In genomic region chr15:84388698-84389131, GRCm38 (mm10) we compare ENCODE assay signal across 27 mouse cellular contexts. TPM values are rescaled to one million over a fixed set of nuclear protein-coding genes. Genes with fewer than 3 reads are reported as not detected.
DNase-seq lines count a peak whose midpoint lies in the region; TF ChIP-seq lines count a peak whose summit lies in the region.
"Had no signal": no experiment of that assay in that cellular context is flagged by ENCODE, and none has a peak within 500 bp of the region (broad histone marks: within the 10 kb centered on the region; RNA-seq: fewer than 3 reads in every experiment).

No protein-coding gene starts in this region.

- H3K79me2 ChIP-seq in myocyte (ENCODE audit: control insufficient read depth, insufficient read depth), result no peaks in the 10 kb centered on the region

- no peak overlapping the region for H3ac ChIP-seq in myocyte (ENCODE audit: control insufficient read depth, insufficient read length)

- no peaks in the 10 kb centered on the region for H3K27me3 ChIP-seq in myocyte (ENCODE audit: control insufficient read depth, insufficient read depth, insufficient read length)
- H3K27me3 ChIP-seq: heart, embryonic 13.5 days; kidney, embryonic 15.5 days; limb, embryonic 13.5 days; liver, embryonic 12.5 days; midbrain, embryonic 13.5 days; neural tube, embryonic 12.5 days had no signal

- TF ChIP-seq POLR2A in myocyte (IDR thresholded peaks at IDR 0.05; ENCODE audit: insufficient read length, low read depth), result no peak

- H3K4me3 ChIP-seq in myocyte, result no peak overlapping the region
- H3K4me3 ChIP-seq: embryonic facial prominence, embryonic 10.5 days; heart, adult 2 months; heart, embryonic 13.5 days; kidney, embryonic 15.5 days; limb, embryonic 13.5 days; liver, embryonic 12.5 days; megakaryocyte, embryonic 14.5 days; midbrain, embryonic 13.5 days; neural tube, embryonic 12.5 days had no signal

- H3K4me2 ChIP-seq in myocyte (ENCODE audit: low read depth), result peak overlapping the region; percentile 26
- H3K4me2 ChIP-seq: heart, embryonic 13.5 days; hindbrain, embryonic 14.5 days; kidney, embryonic 15.5 days; limb, embryonic 13.5 days; liver, embryonic 12.5 days; midbrain, embryonic 13.5 days; neural tube, embryonic 12.5 days had no signal

- no peaks in the 10 kb centered on the region for H3K36me3 ChIP-seq in myocyte (ENCODE audit: control insufficient read depth, insufficient read depth)
- H3K36me3 ChIP-seq: embryonic facial prominence, embryonic 10.5 days; heart, embryonic 13.5 days; kidney, embryonic 15.5 days; limb, embryonic 13.5 days; liver, embryonic 12.5 days; neural tube, embryonic 12.5 days had no signal

- DNase-seq in CD4-positive helper T cell, adult 2 months (ENCODE audit: low read depth, low spot score), result peak; percentile 67
- peak; percentile 45 for DNase-seq in T-cell, adult 2 months (ENCODE audit: low spot score)
- DNase-seq in thymus, postnatal 14 days, result peak; percentile 72
- no peak for DNase-seq in cerebellum, adult 18-20 months
- no peak for DNase-seq in urinary bladder, postnatal 4 days (ENCODE audit: low spot score in 2 of 2)
- DNase-seq in lung, postnatal 25 days (ENCODE audit: low spot score), result no peak
- DNase-seq: adrenal gland, adult 2 months; B cell, adult 2 months; cerebellum, adult 11-12 months; cerebellum, postnatal 36 days; gastrocnemius, postnatal 25 days; heart, adult 2 months; heart, postnatal 36 days; kidney, postnatal 36 days; lung, adult 18-20 months; lung, postnatal 14 days; right cerebral cortex, postnatal 4 days had no signal

TF ChIP-seq in myocyte, 11 proteins besides CTCF, POLR2A, EP300 and RAD21:
- TF ChIP-seq CEBPB (IDR thresholded peaks at IDR 0.05; ENCODE audit: insufficient read depth, poor library complexity, severe bottlenecking), result 0 out of 2 replicates have a peak, but pooled peaks have one; percentile 0
- peak in 1 of 3 experiments; percentile 59 for TF ChIP-seq MYOG (IDR thresholded peaks at IDR 0.05; ENCODE audit: control insufficient read depth in 1 of 3, insufficient read depth in 1 of 3, insufficient read length in 2 of 3, low read depth in 2 of 3)
- TF ChIP-seq E2F4 (IDR thresholded peaks at IDR 0.05; ENCODE audit: insufficient read depth), result no peak
- peak in 2 of 3 experiments; percentile 89 to 91 for TF ChIP-seq MYOD1 (IDR thresholded peaks at IDR 0.05; ENCODE audit: control insufficient read depth in 1 of 3, insufficient read length in 2 of 3, low read depth in 2 of 3)

RNA-seq across cellular contexts. Expression of gene Shisal1, which starts 58.2 kb away (rescaled TPM):
- 2.2 TPM for polyA plus RNA-seq in myocyte (2012; fragmentation: generic; extraction: Trizol)

Comparison
In these comparisons a context has a peak if more than half of its experiments do, and no peak if none do; other contexts are left out.
1. DNase-seq: peak in CD4-positive helper T cell, adult 2 months (single experiment), T-cell, adult 2 months (single experiment) and thymus, postnatal 14 days (single experiment); none in cerebellum, adult 18-20 months (0 of 2), urinary bladder, postnatal 4 days (0 of 2) and lung, postnatal 25 days (single experiment).